Mouse (Mus musculus): ENCODE measurements around the gene Tmigd1.
"Not testable (repeated sequence)": the region's sequence is repeated elsewhere in the genome, so short reads cannot be mapped to it uniquely, and the experiment has no call there.

Gene Tmigd1

DNA sequence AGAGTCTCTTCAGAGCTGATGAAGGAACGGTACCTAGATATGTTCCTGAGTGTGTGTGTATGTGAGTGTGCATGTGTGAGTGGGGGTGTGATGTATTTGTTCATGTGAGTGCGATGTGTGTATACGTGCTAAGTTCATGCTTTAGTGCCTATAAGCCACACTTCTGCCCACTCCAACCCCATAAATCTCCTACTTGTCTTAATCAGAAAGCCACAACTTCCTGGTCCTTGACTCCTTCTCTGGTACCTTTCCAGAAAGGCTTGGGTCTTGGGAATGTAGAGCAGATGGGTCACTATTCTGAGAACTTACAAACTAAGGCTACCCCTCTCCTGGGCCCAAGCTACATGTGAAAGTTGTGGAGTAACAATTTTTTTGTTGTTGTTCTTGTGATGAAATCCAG lies 3.2 kb upstream of the Tmigd1 start:
- DNase-seq (ENCODE audit: low spot score) = no peak

GRCm38 (mm10) chr11:76899758-76900738 lies 1.9 kb upstream of the Tmigd1 start:
- peak; percentile 22 for DNase-seq (ENCODE audit: low spot score)

- no peak for DNase-seq (ENCODE audit: low spot score)
Measured at GRCm38 (mm10) chr11:76904340-76904739, 2.4 kb downstream of the Tmigd1 start.

DNA sequence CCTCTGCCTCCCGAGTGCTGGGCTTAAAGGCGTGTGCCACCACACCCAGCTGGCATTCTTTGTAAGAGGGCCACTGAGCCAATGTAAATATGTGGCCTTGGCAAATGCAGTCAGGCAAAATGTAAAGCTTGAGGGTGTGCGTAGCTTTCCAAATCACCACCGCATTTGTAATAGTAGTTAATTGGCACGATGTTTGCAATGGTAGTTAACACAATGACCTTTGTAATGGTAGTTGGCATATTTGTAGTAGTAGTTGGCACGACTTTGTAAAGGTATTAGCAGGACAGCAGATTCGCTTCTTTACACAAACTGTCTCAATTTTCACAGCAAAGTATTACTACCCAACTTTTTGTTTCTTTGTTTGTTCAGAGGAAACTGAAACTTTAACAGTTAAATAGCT lies 6.7 kb downstream of the Tmigd1 start:
- DNase-seq (ENCODE audit: low spot score) = no peak

DNA sequence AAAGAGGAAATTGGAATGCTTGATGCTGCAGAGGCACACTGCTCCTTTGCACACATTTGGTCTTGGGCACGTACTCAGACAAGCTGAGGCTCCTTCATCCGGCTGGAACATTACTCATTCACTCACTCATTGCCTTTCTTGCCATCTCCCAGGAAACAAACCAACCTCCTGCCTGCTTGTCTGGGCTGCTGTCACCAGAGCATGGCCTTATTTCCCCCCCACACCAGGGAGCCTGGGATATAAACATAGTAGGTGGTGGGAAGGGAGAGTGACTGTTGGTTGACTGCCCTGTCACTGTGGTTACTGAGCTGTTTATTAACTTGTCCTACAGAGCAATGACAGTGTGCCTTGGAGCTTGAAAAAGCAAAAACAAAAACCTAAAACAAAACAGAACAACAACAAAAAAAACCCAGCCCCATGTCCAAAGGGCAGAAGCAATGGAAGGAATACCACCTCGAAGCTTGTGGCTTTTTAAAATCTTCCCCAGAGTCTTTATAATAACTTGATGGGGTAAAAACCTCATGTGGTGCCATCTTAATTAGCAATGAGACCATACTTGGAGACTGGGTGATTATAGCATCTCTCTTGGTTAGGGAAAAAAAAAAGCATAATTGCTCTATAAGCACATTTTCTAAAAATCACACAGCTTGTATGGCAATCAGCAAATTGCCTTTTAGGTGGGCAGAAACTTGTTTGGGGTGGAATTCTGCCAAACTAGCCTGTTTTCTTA lies 9.5 kb downstream of the Tmigd1 start:
- no peak for DNase-seq (ENCODE audit: low spot score)

DNA sequence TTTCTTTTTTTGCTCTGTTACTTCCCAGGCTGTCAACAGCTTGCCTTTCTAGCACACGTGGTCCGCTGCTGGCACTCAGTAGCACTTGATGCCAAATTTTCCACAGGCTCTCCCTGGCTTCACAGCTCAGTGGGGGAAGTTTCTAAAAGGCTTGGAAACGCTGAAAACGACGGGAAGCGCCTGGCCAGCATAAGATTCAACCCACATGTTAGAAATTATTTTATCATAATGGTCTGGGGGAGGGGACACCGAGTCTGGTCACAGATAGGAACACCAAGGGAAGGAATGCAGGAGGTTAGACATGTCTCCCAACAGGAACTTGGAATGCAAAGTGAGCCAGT lies 10.1 kb downstream of the Tmigd1 start:
- DNase-seq (ENCODE audit: low spot score) = no peak

GRCm38 (mm10) chr11:76914366-76914765 lies 12.4 kb downstream of the Tmigd1 start:
- no peak for DNase-seq (ENCODE audit: low spot score)

DNA sequence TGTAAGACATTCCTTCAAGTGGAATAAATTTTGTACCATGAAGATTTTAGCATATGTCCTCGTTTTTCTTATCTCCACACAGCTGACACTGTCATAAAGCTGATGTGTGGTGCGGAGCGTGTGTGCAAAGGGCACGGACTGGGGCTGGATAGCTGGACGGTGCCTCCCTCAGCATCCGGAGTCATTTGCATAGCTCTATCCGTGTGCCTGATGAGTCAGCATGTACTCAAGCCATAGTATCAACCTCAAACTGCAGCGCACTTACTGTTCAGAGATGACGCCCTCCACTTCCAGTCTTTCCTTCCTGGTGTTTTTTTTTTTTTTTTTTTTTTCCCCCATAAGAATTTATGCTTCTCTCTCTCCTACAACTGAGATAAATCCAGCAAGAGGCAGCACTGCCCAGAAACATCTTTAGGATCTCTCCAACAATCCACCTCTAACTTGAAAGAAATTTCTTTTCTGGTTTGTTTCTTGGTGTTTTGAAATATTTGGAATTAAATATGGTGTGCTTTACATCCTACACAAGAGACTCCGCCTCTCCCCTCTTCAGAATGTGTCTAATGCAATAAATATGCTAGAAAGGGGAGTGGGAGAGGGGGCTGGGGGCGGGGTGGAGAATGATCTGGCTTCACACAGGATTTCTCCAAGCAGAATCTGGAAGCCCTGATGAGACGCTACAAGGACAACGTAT lies 14.7 kb downstream of the Tmigd1 start:
- DNase-seq (ENCODE audit: low spot score) = peak; percentile 24

DNA sequence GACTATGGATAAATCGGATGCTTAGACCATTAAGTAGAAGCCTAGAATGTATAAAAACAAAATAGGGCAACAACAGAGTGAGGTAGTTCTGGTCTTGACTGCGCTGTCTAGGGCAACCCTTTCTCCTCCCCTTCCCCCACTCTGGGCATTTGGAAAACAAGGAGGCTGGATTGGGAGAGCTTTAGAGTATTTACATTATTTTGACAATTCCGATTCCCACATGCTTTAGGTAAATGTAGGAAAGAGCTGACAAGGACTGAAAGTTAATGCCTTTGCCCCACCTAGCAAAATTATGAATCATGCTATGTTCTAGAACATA lies 15.2 kb downstream of the Tmigd1 start:
- DNase-seq (ENCODE audit: low spot score) = peak; percentile 33

DNA sequence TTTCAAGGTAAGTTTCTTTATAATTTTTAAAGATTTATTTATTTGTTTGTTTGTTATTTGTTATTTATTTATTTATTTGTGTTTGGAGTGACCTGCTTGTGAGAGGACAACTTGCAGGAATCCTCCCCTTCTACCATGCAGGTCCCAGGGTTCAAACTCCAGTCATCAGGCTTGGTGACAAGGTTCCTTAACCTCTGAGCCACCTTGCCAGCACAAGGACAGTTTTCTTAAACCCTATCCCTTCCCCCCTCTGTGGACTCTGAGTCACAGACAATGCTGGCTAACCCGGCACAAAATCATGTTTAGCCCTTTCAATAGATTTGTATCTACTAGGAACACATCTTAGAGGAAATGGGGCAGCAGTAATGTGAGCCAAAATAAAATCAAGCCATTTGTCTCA lies 18.6 kb downstream of the Tmigd1 start:
- DNase-seq (ENCODE audit: low spot score) = no peak

- DNase-seq (ENCODE audit: low spot score) = no peak
Measured at GRCm38 (mm10) chr11:76924759-76925236, 22.8 kb downstream of the Tmigd1 start, which contains the start of gene Blmh. Blmh (plus strand) TSS chr11:76924809.

DNA sequence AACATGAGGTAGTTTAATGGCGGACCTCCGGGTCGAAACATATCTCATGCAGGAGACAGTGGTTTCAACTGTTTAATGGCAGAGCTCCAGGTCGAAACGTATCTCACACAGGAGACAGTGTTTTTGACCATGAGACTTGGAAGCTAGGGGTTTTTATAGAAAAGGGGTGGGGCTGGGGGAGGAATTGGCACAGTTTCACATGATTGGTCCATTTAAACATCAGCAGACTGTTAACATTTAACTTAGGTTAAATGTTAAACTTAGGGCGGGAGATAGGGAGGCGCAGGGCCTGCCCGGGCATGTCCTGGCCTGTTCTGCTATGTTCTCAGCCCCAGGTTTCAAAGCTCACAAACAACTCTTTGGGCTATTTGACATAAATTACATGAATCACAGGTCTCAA lies 26.6 kb downstream of the Tmigd1 start:
- not testable (repeated sequence) for DNase-seq (ENCODE audit: low spot score)

DNA sequence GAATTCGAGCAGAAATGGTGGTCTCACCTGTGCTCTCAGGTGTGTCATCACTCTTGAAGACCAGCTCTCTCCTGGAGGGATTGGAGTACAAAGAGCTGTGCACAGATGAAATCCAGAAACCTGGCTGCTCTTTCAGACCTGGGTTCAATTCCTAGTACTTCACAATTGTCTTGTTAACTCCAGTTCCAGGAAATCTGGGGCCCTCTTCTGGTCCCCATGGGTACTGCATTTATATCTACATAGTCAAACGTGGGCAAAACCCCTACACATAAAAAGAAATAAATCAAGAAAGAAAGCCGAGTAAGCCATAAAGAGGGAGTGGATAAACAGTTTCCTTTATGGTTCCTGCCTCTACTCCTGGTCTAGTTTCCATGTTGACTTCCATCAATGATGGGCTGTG lies 31.2 kb downstream of the Tmigd1 start:
- DNase-seq (ENCODE audit: low spot score) = no peak

GRCm38 (mm10) chr11:76936578-76936977 lies 34.6 kb downstream of the Tmigd1 start:
- no peak for DNase-seq (ENCODE audit: low spot score)

GRCm38 (mm10) chr11:76944839-76945238 lies 42.9 kb downstream of the Tmigd1 start:
- DNase-seq (ENCODE audit: low spot score) = no peak

DNA sequence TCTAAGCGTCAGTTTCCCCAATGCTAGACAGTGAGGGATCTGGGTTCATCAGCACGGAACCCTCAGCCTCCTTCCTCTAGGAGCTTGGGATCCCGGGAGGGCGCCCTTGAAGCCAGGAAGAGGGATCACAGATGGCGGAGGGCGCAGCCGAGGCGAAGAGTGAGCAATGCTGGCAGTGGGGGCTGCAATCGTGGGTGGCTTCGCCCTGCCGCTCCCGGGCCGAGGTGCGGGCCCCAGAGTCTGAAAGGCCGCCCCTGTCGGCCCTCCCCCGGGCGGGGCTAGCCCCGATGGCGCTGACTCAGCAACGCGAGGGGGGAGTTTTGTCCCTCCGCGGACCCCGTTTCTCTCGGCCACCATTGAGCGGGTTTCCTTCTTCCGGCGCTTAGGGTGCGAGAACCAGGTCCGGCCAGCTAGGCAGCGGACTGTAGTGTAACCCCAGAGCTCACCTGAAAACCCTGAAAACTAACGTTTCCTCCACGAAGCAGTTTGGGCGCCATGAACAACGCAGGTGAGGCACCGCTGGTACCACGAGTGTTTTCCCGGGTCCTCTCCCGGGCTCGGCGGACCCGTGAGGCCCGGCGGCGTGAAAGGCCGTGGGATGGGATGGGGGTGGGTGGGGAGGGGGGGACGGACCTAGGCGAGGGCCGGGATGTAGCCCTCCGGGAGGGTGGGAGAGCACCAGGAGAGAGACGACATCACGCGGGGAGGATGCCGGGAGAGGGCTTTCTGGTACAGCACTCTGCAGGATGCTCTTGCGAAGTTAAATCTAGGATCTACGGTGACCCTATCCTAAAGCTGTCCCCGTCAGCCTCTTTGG lies 43.6 kb downstream of the Tmigd1 start:
- DNase-seq (ENCODE audit: low spot score) = peak; percentile 94

GRCm38 (mm10) chr11:76946203-76946585 lies 44.2 kb downstream of the Tmigd1 start:
- no peak for DNase-seq (ENCODE audit: low spot score)

DNA sequence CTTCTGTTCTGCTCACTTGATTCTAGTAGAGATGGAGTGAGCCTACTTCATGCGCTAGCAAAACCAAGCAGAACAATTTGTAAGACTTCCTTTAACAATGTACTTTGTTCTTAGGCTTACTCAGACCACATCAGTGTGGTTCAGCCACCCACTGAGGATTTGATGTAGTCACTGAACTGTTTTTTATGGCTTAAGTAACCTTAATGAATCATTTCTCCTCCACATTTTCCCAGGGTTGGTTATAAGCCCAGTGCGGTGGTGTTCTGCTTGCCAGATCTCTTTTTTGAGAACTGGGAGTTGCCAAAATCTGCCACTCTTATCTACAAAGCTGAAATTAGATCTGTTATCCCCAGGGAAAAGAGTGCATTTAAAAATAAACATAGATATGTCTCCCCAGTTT lies 51.6 kb downstream of the Tmigd1 start:
- no peak for DNase-seq (ENCODE audit: low spot score)

DNA sequence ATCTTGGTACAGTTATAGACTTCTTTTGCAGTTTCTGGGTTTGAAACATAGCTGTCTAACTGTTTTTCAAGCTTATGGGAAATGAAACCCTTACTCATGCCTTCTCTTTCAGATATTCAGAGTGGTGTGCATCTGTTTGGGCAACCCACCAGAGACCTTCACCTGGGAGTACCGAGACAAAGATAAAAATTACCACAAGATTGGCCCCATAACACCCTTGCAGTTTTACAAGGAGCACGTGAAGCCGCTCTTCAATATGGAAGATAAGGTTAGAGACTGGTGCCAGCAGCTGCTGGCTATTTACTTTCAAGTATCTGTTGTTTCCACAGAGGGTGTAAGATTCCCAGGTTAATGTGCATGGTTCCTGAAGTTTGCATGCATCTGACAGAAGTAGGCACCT lies 63.7 kb downstream of the Tmigd1 start:
- DNase-seq (ENCODE audit: low spot score) = no peak

Data from retina, embryonic 14.5 days (tissue).